Mouse (Mus musculus) stomach, postnatal 0 days (tissue): Measurements from ENCODE around the gene Gna14.

ENCODE experiments used
- CTCF ChIP-seq: IDR thresholded peaks from 2 replicates; pipeline ENCODE4 v1.5.1; 2016; ENCODE audit warnings: antibody characterized with exemption, low read depth, mild to moderate bottlenecking, moderate library complexity
- EP300 ChIP-seq: optimal IDR thresholded peaks from 2 replicates; pipeline ENCODE3; 2016; ENCODE audit warnings: antibody characterized with exemption

DNA sequence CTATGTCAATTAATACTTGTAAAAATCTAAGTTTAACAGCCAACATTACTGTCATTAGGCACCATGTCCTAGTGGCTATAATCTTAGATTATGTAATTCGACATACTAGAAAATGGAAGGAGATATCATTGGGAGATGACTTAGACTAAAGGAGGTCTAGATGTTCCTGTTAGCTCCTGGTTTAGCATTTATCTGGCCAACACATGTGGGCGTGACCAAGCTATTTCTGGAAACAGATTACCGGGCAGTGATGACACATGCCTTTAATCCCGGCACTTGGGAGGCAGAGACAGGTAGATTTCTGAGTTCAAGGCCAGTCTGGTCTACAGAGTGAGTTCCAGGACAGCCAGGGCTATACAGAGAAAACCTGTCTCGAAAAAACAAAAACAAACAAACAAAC, 37.1 kb downstream of the Gna14 start:
- TF ChIP-seq EP300: no peak
- TF ChIP-seq CTCF: no peak
